Mouse (Mus musculus) left cerebral cortex, adult 9 months (tissue): ENCODE data around the gene Kcnk16.

Experiments used
- DNase-seq, 2 experiments: peaks; one replicate each; pipeline ENCODE4 v3.0.0; 2022; ENCODE audit warnings: low spot score in 2 of 2

Kcnk16 gene

DNA sequence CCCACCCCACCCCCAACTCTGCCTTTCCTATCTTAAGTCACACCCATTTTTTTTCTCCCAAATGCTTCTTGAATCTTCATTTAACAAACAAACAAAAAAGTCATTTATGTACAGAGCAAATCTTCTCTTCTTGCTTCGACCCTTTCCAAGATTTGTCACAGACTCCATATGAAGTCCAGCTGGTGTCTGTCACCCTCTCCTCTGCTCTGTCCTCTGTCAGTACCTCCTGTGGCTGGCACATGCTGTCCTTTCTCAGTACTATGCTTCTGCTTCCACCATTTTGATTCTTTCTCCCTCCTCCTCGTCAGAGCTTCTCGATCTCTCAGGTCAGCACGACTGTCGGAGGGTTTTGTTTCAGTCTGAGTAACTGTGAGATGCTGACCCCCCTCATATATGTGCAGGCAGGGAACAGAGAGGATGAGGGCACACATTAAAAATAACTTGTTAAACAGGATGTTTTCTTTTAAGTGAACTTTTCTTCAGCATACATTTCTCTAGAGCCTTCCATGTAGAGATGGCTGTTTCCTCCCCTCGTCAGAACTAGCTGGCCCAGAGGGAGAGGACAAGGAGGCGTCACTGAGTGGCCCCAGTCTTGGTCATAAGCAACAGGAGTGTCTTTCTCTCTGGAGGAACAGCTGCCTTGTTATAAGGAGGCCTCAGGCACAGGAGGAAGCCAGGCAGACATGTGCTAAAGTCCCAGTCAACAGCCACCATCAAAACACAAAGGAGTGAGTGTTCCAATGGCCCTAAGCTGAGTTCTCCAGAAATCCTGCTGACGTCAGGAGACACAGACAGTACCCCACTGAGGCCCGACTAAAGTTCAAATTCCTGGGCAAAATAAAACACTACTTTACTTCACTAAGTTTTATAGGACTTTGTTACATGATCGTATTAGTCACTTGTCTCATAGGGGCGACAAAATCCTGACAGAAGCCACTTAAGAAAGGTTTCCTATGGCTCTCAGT is 35.7 kb downstream of the Kcnk16 start:
- DNase-seq, result no peak

DNA sequence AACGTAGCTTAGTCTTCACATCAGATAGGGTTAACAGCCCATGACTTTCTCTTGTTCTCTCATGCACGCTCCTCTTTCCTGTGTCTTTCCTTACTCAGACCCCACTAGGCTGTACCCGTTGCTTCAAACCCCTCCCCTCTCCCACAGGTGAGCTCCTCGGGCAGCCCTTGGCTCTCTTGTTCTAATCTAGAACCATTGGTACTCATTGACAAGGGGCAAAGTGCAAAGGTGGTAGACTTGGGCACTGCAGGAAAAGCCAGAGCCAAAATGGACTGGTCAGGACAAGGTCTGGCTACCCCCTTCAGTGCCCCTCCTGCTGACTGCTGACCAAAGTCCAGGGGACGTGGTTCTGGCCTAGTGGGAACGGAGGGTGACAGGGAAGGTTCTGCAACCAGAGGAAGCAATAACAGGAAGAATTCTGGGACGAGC is 38.9 kb downstream of the Kcnk16 start:
- DNase-seq, result no peak

DNA sequence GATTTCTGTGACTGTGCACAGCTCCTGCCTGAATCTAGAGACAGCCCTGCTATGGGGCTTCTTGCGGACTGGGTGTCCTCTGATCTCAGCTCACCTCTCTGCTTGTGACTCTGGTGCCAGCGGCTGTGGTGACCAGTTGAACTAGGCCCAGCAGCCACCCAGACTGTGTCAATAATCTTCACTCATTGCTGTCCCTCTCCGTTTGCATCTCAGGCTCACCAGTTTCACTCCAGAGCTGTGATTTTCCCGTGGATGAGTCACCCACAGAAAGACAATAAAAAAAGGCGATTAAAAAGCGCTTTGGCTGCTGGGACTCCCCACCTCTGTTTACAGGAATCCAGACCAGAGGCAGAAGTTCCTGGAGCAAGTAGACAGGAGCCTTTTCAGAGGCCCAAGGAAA is 39.6 kb downstream of the Kcnk16 start:
- DNase-seq, result no peak

DNA sequence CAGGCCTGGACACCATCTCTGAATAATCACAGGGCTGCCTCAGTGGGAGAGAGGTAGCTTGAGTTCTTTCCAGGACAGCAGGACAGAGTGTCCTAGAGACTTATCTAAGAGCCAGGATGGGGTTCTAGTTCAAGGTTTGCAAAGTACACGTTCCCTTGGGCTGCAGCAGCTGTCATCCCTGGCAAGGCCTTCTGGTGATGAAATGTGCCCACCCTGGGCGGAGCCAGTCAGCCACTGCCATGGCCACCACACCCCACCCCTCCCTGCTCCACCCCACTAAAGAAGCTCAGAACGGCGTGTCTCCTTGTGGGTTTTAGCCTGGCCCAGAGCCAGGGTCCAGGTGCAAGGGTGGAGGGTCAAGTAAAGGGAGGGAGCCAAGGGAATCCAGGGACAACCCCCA is 40.7 kb downstream of the Kcnk16 start:
- no peak for DNase-seq

DNA sequence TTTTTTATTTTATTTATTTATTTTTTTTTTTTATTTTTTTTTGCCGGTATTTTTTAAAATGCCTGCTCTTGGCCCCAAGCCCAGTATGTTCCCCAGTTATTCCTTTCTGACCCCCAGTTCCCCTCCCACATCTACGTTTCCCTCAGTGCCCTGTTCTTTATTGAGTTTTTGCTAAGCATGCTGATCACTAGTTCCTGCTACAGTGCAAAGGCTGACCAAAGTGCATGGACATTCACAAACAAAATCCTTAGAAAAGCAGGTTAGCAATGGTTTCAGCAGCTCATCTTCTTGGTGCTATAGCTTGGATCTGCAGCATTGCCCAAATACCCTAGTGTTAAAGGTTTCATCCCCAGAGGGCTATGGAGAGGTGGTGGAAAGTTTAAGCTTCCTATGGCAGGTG is 42.0 kb downstream of the Kcnk16 start:
- DNase-seq, result no peak

DNA sequence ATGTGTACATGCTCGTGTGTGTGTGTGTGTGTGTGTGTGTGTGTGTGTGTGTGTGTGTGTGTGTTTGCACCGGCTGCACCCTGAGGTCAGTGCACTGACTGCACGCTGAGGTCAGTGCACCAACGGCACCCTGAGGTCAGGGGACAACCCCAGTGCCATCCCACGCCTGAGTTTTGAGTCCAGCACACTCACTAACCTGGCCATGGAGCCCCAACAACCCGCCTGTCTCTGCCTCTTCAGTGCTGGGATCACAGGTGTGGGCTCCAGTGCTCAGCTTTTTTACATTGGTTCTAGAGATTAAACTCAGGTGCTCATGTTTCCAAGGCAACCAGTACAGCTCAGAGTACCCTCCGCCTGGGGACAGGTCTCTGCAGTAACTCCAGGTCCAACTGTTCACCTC is 42.5 kb downstream of the Kcnk16 start:
- DNase-seq, result no peak

DNA sequence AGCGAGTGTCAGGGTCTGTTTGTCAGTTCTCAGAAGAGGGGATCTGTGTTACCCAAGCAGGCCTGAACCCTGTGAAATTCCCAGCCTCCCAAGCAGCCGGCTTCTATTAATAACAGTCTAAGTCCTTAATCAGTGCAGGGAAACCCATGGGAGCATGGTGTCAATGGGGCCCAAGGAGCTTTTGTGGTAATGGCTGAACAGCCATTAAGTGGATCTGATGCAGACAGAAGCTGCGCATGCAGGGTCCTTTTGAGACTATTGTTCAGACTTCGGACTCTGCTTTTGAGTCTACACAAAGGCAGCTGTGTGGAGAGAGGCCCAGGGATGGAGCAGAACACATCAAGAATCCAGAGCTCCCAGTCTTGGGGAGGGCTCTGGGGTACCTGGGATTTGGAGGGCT is 43.5 kb downstream of the Kcnk16 start:
- DNase-seq, result no peak

DNA sequence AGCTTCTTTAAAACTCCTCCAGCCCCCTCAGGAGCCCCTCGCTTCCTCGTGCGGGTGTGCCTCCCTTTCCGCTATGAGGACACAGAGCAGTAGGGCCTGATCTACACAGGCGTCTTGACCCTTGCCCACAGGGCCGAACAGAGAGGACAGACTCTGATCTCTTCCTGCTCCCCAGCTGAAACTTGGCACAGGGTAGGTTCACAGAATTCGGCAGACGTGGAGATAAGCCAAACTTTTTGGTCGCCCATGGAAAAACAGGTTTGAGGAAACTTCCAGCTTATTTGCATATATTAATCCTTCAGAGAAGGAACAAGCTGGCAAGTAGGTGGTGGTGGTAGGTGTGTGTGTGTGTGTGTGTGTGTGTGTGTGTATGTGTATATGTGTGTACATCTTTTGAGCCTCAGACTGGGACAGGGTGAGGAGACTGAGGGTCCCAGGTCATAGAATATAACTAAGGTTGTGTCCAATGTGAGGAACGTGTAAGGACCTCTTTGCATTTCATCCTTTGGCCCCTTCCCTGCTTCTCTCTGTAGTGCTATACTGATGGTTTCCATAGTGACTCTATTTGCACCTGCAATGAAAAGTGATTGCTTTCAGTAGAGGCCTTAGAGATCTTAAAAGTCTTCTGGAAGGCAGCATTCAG is 44.3 kb downstream of the Kcnk16 start:
- no peak for DNase-seq

DNA sequence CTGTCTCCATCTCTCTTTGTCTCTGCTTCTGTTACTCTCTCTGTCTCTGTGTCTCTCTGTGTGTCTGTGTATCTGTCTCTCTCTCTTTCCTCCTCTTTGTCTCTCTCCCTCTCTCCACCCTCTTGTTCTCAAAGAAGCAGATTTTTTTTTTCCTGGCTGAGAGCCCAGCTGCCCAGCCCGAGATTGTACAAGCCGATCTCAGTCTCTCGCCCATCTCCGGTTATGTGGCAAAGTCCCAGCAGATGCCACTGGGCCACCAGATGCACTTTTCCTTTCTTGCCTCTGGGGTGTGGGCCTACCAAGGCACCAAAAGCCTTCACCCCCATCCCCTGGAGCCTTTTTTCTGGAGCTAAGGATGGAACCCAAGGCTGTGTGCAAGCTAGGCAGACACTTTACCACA is 44.8 kb downstream of the Kcnk16 start:
- DNase-seq, result no peak

DNA sequence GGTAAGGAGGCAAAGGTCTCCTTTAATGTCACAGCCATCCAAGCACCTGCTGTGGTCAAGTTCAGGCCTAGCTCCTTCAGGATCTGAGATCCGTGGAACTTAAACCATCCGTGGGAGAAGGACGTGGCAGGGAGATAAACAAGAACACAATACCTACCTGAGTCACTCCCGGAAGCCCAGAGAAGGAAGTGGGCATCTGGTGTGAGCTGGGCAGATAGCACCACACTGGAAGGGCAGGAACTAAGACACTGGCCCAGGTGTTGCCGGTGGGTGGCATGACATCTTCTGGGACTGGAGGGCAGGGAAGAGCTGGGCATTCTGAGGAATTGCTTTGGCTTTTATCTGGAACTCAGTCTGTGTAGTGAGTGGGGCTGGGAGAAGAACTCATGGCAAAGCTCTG is 45.7 kb downstream of the Kcnk16 start:
- no peak for DNase-seq

DNA sequence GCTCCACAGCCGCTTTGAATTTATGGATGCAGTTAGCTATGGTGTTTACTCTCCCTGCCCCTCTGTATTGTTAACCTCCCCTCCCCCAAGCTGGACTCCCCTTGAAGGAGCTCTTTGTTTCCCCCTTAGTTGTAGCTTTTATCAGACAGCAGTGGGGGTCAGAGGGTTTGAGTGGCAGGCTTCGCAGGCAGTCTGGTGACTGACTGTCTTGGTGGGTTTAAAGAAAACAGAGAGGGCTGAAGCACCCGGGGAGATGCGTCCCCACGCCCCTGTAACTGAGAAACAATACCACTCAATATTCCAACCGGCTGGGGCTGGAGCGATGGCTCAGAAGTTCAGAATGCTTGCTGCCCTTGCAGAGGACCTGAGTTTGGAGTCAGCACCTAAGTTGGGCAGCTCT is 47.9 kb downstream of the Kcnk16 start:
- no peak for DNase-seq

DNA sequence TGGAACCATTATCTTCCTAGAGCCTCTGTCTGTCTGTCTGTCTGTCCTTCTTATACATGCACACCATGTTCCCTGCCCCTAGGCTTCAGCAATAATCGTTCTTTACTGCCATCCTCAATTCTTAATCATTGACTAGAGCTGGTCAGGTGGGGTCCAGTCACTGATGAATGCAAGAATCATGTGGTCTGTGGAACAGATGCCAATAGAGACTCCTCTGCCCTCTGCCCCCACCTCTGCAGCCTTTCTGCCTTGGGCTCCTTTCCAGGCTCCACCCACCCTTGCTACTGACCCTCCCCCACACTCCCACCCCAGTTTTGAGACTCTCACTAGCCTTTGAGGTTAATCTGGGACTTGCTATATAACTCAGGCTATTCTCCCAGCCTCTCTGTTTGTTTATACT is 49.1 kb downstream of the Kcnk16 start:
- no peak for DNase-seq

DNA sequence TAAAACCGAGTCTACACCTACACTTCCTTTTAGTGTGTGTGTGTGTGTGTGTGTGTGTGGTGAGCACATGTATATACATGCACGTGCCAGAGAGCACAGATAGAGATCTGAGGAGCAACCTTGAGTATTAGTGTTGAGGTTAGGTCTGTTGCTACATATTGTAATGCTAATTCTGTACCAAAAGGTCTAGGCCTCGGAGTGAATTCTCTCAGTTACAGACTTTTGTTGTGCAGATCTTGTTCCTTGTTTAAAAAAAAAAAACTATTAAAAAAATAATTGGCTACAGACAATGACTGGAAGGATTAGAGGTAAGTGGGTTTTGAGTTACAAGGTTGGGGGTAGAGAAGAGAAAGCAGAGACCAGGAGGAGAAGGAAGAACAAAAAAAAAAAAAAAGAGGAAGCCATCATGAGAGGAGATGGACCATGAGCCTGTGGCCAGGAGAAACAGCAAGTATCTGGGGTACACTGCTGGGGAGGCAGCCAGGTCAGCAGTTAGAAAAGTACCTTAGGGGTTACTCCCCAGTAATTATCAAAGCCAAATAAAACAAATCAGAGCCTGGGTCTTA is 51.6 kb downstream of the Kcnk16 start:
- no peak for DNase-seq

DNA sequence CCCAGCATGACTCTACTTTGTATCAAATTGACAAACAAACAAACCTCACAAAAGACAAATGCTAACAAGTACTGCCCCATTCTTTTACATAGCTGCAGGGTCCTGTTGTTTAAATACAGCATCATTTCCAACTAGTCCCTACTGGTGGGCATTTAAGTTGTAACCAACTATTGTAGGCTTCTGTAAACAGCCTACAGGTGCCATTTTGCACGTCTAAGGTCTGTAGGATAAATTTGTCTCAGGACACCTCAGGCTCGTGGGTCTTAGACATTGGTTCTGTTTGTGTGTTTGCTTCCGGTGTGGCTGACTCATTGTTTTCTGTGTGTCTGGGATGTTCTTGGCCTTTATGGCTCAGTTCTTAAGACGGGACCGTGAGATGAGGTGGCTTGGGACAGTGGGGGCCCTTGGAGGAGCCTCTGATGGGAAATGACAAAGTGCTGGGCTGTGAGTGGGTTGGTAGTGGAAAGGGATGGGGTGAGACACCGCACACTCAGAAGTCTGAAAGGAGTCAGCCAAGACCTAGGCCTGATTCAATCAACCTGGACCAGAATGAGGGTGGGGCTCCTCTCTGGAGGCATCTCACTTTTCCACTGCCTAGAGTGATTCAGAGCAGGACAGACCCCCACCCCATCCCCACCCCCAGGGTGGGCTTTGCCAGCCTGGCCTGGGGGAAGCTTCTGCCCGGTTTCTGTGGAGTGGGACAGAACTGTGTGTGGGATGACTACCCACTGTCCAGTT is 52.3 kb downstream of the Kcnk16 start:
- no peak for DNase-seq

DNA sequence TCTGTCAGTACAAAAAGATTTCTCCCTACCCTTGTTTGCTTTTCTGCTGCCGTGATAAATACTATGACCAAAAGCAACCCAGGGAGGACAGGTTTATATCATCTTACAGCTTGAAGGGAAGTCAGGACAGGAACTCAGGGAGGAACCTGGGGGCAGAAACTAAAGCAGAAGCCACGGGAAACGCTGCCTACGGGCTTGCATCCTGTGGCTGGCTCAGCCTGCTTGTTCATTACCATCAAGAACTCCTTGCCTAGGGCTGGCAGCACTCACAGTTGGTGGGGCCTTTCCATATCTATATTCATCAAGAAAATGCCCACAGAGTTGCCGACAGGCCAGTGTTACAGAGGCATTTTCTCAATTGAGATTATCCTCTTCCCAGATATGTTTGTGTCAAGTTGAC is 53.2 kb downstream of the Kcnk16 start:
- DNase-seq, result no peak

DNA sequence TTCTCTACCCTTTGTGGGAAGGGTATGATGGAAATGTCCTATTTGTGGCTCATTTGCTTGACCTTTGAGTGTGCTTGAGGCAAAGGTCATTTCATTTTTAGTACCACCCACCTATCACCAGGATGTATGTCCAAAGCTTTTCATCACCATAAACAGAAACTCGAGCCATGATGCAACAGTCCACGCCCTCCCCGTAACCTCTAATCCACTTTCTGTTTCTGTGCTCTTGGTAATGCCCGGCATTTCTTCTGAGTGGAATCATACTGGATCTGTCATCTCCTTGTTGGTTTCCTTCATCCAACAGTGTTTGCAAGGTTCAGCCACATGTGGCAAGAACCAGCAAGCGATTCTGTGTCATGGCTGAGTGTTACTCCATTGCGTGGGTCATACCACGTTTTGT is 54.9 kb downstream of the Kcnk16 start:
- no peak for DNase-seq

DNA sequence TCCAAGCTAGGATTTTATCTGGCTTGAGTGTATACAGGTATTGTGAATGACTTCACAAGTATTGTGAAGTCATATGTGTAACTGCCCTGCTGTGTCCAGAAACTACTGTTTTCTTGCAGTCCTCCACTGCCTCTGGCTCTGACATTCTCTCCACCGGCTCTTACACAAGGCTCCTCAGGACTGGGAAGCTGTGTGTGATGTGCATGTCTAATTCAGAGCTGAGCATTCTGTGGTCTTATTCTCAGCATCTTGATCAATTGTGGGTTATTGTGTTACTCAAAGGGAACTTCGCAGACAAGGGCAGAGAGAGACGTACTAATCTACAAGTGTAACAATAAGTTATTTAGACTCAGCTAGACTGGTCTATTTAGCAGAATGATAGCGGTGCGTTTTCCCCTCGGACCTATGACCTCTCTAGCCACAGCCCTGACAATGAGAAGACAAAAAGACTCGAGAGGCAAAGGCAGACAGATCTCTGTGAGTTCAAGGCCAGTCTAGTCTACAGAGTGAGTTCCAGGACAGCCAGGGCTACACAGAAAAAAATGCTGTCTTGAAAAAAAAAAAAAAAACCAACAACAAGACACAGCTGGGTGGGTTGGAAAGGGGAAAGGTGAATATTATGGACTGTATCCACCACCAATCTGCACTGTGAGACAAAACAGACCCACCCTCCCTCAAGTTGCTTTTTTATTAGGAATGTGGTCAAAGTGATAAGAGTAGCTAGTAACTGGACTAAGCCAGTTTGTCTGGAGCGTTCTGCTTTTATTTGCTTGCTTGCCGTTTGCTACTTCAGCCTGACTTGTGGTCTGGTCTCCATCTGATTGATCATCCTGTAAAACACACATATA is 57.0 kb downstream of the Kcnk16 start:
- no peak for DNase-seq
